Mouse (Mus musculus): Measurements from ENCODE around the gene Tgfbr3l.
A peak's percentile ranks its signal among the peaks of the same experiment; 100 is the strongest.
"Not testable (repeated sequence)": the region's sequence is repeated elsewhere in the genome, so short reads cannot be mapped to it uniquely, and the experiment has no call there.

Gene Tgfbr3l

GRCm38 (mm10) chr8:4238434-4239192 lies 9.4 kb upstream of the Tgfbr3l start, which contains the start of the genes Map2k7 and Gm49320:
TSS of gene Map2k7 (plus strand) at chr8:4238740.
TSS of gene Gm49320 (plus strand) at chr8:4238865.
- DNase-seq: peak; percentile 98 to 99

- no peak for DNase-seq
Observed at GRCm38 (mm10) chr8:4239193-4239890, 8.7 kb upstream of the Tgfbr3l start.

GRCm38 (mm10) chr8:4245061-4245460 lies 3.0 kb upstream of the Tgfbr3l start:
- DNase-seq: no peak

GRCm38 (mm10) chr8:4245737-4246136 lies 2.3 kb upstream of the Tgfbr3l start:
- DNase-seq: no peak

GRCm38 (mm10) chr8:4247241-4247640 lies 773 bp upstream of the Tgfbr3l start:
- no peak for DNase-seq

- DNase-seq: no peak
Observed at GRCm38 (mm10) chr8:4249213-4249612, 1.2 kb downstream of the Tgfbr3l start.

- peak; percentile 65 to 86 for DNase-seq
Observed at GRCm38 (mm10) chr8:4250306-4250970, 2.4 kb downstream of the Tgfbr3l start.

GRCm38 (mm10) chr8:4252116-4252760 lies 4.2 kb downstream of the Tgfbr3l start:
- DNase-seq: no peak

GRCm38 (mm10) chr8:4252934-4253841 lies 5.2 kb downstream of the Tgfbr3l start, which contains the start of gene Snapc2:
TSS of gene Snapc2 (plus strand) at chr8:4253080.
- peak; percentile 90 to 98 for DNase-seq

GRCm38 (mm10) chr8:4254001-4254400 lies 6.0 kb downstream of the Tgfbr3l start:
- DNase-seq: no peak

GRCm38 (mm10) chr8:4255471-4255870 lies 7.5 kb downstream of the Tgfbr3l start:
- DNase-seq: not testable (repeated sequence)

GRCm38 (mm10) chr8:4256911-4257310 lies 8.9 kb downstream of the Tgfbr3l start:
- DNase-seq: no peak

GRCm38 (mm10) chr8:4257350-4257749 lies 9.3 kb downstream of the Tgfbr3l start:
- DNase-seq: no peak

- DNase-seq: peak; percentile 58 to 75
Observed at GRCm38 (mm10) chr8:4258233-4258632, 10.2 kb downstream of the Tgfbr3l start.

- DNase-seq: peak in 1 of 2 experiments; percentile 40
Observed at GRCm38 (mm10) chr8:4258678-4259077, 10.7 kb downstream of the Tgfbr3l start.

GRCm38 (mm10) chr8:4259125-4259804 lies 11.3 kb downstream of the Tgfbr3l start, which contains the start of gene Ctxn1:
TSS of gene Ctxn1 (minus strand) at chr8:4259274.
- DNase-seq: peak; percentile 90 to 96

- DNase-seq: no peak
Observed at GRCm38 (mm10) chr8:4259805-4260170, 11.8 kb downstream of the Tgfbr3l start.

- no peak for DNase-seq
Observed at GRCm38 (mm10) chr8:4263105-4263791, 15.2 kb downstream of the Tgfbr3l start.

GRCm38 (mm10) chr8:4265160-4265914 lies 17.3 kb downstream of the Tgfbr3l start:
- no peak for DNase-seq

- no peak for DNase-seq
Observed at GRCm38 (mm10) chr8:4267627-4268026, 19.6 kb downstream of the Tgfbr3l start.
